Mouse (Mus musculus): ENCODE data around the gene Dctn1. TPM values are rescaled to one million over a fixed set of nuclear protein-coding genes. Genes with fewer than 3 reads are reported as not detected.
A peak's percentile ranks its signal among the peaks of the same experiment; 100 is the strongest.

Dctn1 gene
- polyA plus RNA-seq, 1 experiment from 2014 or later = 95.6 TPM

- no peaks in the 10 kb centered on the region for H3K27me3 ChIP-seq (ENCODE audit: control insufficient read depth, insufficient read depth, low read depth, low read length)
- WGBS = 53% methylated on average over 7 of the region's 7 CpGs
- H3K4me3 ChIP-seq (ENCODE audit: low read length) = peak within 1 kb of the TSS; percentile 63
- peak within 1 kb of the TSS; percentile 85 for H3K4me2 ChIP-seq (ENCODE audit: low read depth, low read length)
- peak within 1 kb of the TSS; percentile 100 for H3K27ac ChIP-seq (ENCODE audit: low read length)
- peak within 1 kb of the TSS; percentile 89 for H3K9ac ChIP-seq (ENCODE audit: low read length)
- peaks cover 34% of the 10 kb centered on the region for H3K4me1 ChIP-seq (replicated peaks; ENCODE audit: control insufficient read depth, insufficient read depth, low read length)
- no peak for ATAC-seq (ENCODE audit: low read depth)
- no peaks in the 10 kb centered on the region for H3K9me3 ChIP-seq (ENCODE audit: control insufficient read depth, low read length)
- H3K36me3 ChIP-seq (ENCODE audit: control insufficient read depth, insufficient read depth, low read length) = no peaks in the 10 kb centered on the region; the same call in 1 of the 2 replicates
These were observed 30.7 kb upstream of the Dctn1 start, which contains the start of gene Rtkn for GRCm38 (mm10) chr6:83134951-83135513. TSS of gene Rtkn (plus strand) at chr6:83135463.

- Histone ChIP-seq H3K36me3 (ENCODE audit: control insufficient read depth, insufficient read depth, low read length) (no peaks in the 10 kb centered on the region; the same call in 1 of the 2 replicates), H3K27me3 (ENCODE audit: control insufficient read depth, insufficient read depth, low read depth, low read length) (no peaks in the 10 kb centered on the region), H3K4me1 (replicated peaks; ENCODE audit: control insufficient read depth, insufficient read depth, low read length) (peaks cover 34% of the 10 kb centered on the region), H3K4me2 (ENCODE audit: low read depth, low read length) (peak overlapping the region; percentile 85), H3K9me3 (ENCODE audit: control insufficient read depth, low read length) (no peaks in the 10 kb centered on the region), H3K27ac (ENCODE audit: low read length) (peak overlapping the region; percentile 100), H3K4me3 (ENCODE audit: low read length) (peak overlapping the region; percentile 63), H3K9ac (ENCODE audit: low read length) (peak overlapping the region; percentile 89)
- 7% methylated on average over 37 of the region's 37 CpGs for WGBS
- no peak for ATAC-seq (ENCODE audit: low read depth)
These were observed 30.1 kb upstream of the Dctn1 start for GRCm38 (mm10) chr6:83135571-83136161.

GRCm38 (mm10) chr6:83136291-83136880 is 29.3 kb upstream of the Dctn1 start:
- no peak for ATAC-seq (ENCODE audit: low read depth)
- Histone ChIP-seq H3K9ac (ENCODE audit: low read length) (peak overlapping the region; percentile 89), H3K4me3 (ENCODE audit: low read length) (peak overlapping the region; percentile 63), H3K36me3 (ENCODE audit: control insufficient read depth, insufficient read depth, low read length) (no peaks in the 10 kb centered on the region; the same call in 1 of the 2 replicates), H3K9me3 (ENCODE audit: control insufficient read depth, low read length) (no peaks in the 10 kb centered on the region), H3K4me1 (replicated peaks; ENCODE audit: control insufficient read depth, insufficient read depth, low read length) (peaks cover 30% of the 10 kb centered on the region), H3K27ac (ENCODE audit: low read length) (peak overlapping the region; percentile 100), H3K4me2 (ENCODE audit: low read depth, low read length) (peak overlapping the region; percentile 85), H3K27me3 (ENCODE audit: control insufficient read depth, insufficient read depth, low read depth, low read length) (no peaks in the 10 kb centered on the region)
- 13% methylated on average over 5 of the region's 5 CpGs for WGBS

GRCm38 (mm10) chr6:83136881-83137575 is 28.7 kb upstream of the Dctn1 start:
- ATAC-seq (ENCODE audit: low read depth) = peak; percentile 88
- H3K36me3 ChIP-seq (ENCODE audit: control insufficient read depth, insufficient read depth, low read length) = no peaks in the 10 kb centered on the region; the same call in 1 of the 2 replicates
- H3K27ac ChIP-seq (ENCODE audit: low read length) = peak overlapping the region; percentile 100
- H3K4me3 ChIP-seq (ENCODE audit: low read length) = peak overlapping the region; percentile 63
- H3K9me3 ChIP-seq (ENCODE audit: control insufficient read depth, low read length) = no peaks in the 10 kb centered on the region
- H3K9ac ChIP-seq (ENCODE audit: low read length) = peak overlapping the region; percentile 89
- H3K27me3 ChIP-seq (ENCODE audit: control insufficient read depth, insufficient read depth, low read depth, low read length) = no peaks in the 10 kb centered on the region
- peak overlapping the region; percentile 85 for H3K4me2 ChIP-seq (ENCODE audit: low read depth, low read length)
- under 1% methylated on average over 26 of the region's 26 CpGs for WGBS
- H3K4me1 ChIP-seq (replicated peaks; ENCODE audit: control insufficient read depth, insufficient read depth, low read length) = peaks cover 33% of the 10 kb centered on the region

GRCm38 (mm10) chr6:83137576-83137950 is 28.2 kb upstream of the Dctn1 start:
- under 1% methylated on average over 12 of the region's 12 CpGs for WGBS
- peak; percentile 89 for ATAC-seq (ENCODE audit: low read depth)
- H3K4me2 ChIP-seq (ENCODE audit: low read depth, low read length) = peak overlapping the region; percentile 85
- no peaks in the 10 kb centered on the region; the same call in 1 of the 2 replicates for H3K36me3 ChIP-seq (ENCODE audit: control insufficient read depth, insufficient read depth, low read length)
- peak overlapping the region; percentile 63 for H3K4me3 ChIP-seq (ENCODE audit: low read length)
- H3K27ac ChIP-seq (ENCODE audit: low read length) = peak overlapping the region; percentile 100
- H3K9ac ChIP-seq (ENCODE audit: low read length) = peak overlapping the region; percentile 89
- H3K9me3 ChIP-seq (ENCODE audit: control insufficient read depth, low read length) = no peaks in the 10 kb centered on the region
- no peaks in the 10 kb centered on the region for H3K27me3 ChIP-seq (ENCODE audit: control insufficient read depth, insufficient read depth, low read depth, low read length)
- H3K4me1 ChIP-seq (replicated peaks; ENCODE audit: control insufficient read depth, insufficient read depth, low read length) = peaks cover 39% of the 10 kb centered on the region

- WGBS = under 1% methylated on average over 11 of the region's 11 CpGs
- peak overlapping the region; percentile 100 for H3K27ac ChIP-seq (ENCODE audit: low read length)
- peak overlapping the region; percentile 63 for H3K4me3 ChIP-seq (ENCODE audit: low read length)
- peaks cover 39% of the 10 kb centered on the region for H3K4me1 ChIP-seq (replicated peaks; ENCODE audit: control insufficient read depth, insufficient read depth, low read length)
- peak overlapping the region; percentile 89 for H3K9ac ChIP-seq (ENCODE audit: low read length)
- no peaks in the 10 kb centered on the region for H3K9me3 ChIP-seq (ENCODE audit: control insufficient read depth, low read length)
- no peaks in the 10 kb centered on the region; the same call in 1 of the 2 replicates for H3K36me3 ChIP-seq (ENCODE audit: control insufficient read depth, insufficient read depth, low read length)
- H3K27me3 ChIP-seq (ENCODE audit: control insufficient read depth, insufficient read depth, low read depth, low read length) = no peaks in the 10 kb centered on the region
- peak; percentile 19; the same call in 1 of the 2 replicates for ATAC-seq (ENCODE audit: low read depth)
- H3K4me2 ChIP-seq (ENCODE audit: low read depth, low read length) = peak overlapping the region; percentile 85
These were observed 27.7 kb upstream of the Dctn1 start for GRCm38 (mm10) chr6:83138056-83138455.

GRCm38 (mm10) chr6:83140044-83140443 is 25.7 kb upstream of the Dctn1 start:
- 89% methylated on average over 8 of the region's 8 CpGs for WGBS
- no peak overlapping the region for H3K4me3 ChIP-seq (ENCODE audit: low read length)
- H3K4me1 ChIP-seq (replicated peaks; ENCODE audit: control insufficient read depth, insufficient read depth, low read length) = peaks cover 36% of the 10 kb centered on the region
- no peak overlapping the region for H3K4me2 ChIP-seq (ENCODE audit: low read depth, low read length)
- no peak overlapping the region for H3K9ac ChIP-seq (ENCODE audit: low read length)
- no peak for ATAC-seq (ENCODE audit: low read depth)
- no peaks in the 10 kb centered on the region; the same call in 1 of the 2 replicates for H3K36me3 ChIP-seq (ENCODE audit: control insufficient read depth, insufficient read depth, low read length)
- H3K9me3 ChIP-seq (ENCODE audit: control insufficient read depth, low read length) = no peaks in the 10 kb centered on the region
- no peak overlapping the region for H3K27ac ChIP-seq (ENCODE audit: low read length)
- no peaks in the 10 kb centered on the region for H3K27me3 ChIP-seq (ENCODE audit: control insufficient read depth, insufficient read depth, low read depth, low read length)

GRCm38 (mm10) chr6:83141636-83142035 is 24.1 kb upstream of the Dctn1 start:
- H3K9me3 ChIP-seq (ENCODE audit: control insufficient read depth, low read length) = no peaks in the 10 kb centered on the region
- peaks cover 3% of the 10 kb centered on the region for H3K36me3 ChIP-seq (ENCODE audit: control insufficient read depth, insufficient read depth, low read length)
- 41% methylated on average over 4 of the region's 4 CpGs for WGBS
- peaks cover 25% of the 10 kb centered on the region for H3K4me1 ChIP-seq (replicated peaks; ENCODE audit: control insufficient read depth, insufficient read depth, low read length)
- peak overlapping the region; percentile 51 for H3K4me2 ChIP-seq (ENCODE audit: low read depth, low read length)
- H3K4me3 ChIP-seq (ENCODE audit: low read length) = no peak overlapping the region; the same call in 1 of the 2 replicates
- ATAC-seq (ENCODE audit: low read depth) = no peak
- peak overlapping the region; percentile 64 for H3K9ac ChIP-seq (ENCODE audit: low read length)
- H3K27me3 ChIP-seq (ENCODE audit: control insufficient read depth, insufficient read depth, low read depth, low read length) = no peaks in the 10 kb centered on the region
- H3K27ac ChIP-seq (ENCODE audit: low read length) = no peak overlapping the region; the same call in 1 of the 2 replicates
